Mouse (Mus musculus) thymus, postnatal 25 days (tissue): ENCODE measurements around the gene 0610030E20Rik.
A peak's percentile ranks its signal among the peaks of the same experiment; 100 is the strongest.

Experiments
- DNase-seq: peaks from one replicate; pipeline ENCODE4 v3.0.0; 2022

The 0610030E20Rik gene

DNA sequence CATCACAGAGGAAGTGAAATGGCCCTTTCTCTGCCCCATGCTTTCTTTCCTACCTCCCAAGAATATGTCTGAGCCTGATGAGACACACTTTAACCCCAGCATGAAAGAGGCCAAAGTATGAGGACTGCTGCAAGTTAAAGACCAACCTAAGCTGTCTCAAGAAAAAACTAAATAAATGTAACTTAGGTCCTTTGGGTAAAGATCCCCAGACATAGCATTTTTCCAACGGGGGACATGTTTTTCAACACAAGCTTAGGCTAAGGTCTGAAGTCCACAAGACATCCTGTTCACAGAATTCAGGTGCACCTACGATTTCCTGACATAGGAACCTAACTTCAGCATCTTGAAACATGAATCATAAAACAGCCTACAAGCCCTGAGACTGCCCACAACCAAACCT lies 3.1 kb downstream of the 0610030E20Rik start:
- DNase-seq, result no peak

GRCm38 (mm10) chr6:72352636-72353405 lies 5.7 kb downstream of the 0610030E20Rik start:
- no peak for DNase-seq

- no peak for DNase-seq
Observed at GRCm38 (mm10) chr6:72354025-72354424, 6.9 kb downstream of the 0610030E20Rik start.

DNA sequence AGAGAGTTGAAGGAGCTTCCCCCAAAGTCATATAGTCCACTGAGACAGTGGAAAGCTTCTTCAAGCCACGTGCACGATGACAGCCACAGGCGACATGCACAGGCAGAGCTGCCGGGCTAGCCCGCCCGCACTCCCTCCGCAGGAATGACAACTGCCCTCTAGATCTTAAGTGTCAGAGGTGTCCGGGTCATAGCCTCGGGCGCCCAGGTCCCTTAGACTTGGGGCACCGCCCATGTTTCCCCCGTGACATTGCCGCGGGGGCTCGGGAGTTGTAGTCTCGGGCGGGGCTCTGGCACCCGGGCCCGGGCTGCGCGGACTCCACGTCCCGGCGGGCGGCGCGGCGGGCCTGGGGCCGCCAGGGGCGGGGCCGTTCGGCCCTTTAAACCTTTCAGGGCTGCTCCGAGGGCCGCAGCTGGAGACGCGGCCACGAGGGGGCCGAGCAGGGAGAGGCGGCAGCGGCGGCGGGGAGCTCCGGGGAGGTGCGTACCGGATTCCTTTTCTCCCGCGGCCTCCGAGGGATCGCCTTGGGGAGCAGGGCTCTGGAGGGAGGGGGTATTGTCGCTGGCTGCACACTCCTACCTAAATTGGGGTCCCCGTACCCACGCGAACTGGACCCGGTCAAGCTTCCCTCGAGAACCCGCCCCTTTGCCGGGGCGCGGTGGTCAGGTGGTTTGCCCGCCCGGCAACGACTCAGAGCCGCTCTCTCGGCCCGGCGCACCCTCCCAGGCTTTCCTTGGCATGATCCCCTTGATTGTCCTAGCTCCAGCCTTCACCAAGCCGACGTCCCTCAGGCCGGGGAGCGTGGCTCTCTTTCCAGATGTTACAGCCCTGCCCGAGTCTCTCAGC lies 8.2 kb downstream of the 0610030E20Rik start, which contains the start of gene Tmem150a:
Gene Tmem150a, plus strand, starts transcription at position 382 of the 846 bp plus-strand sequence.
- DNase-seq, result peak; percentile 36

- DNase-seq, result no peak
Observed at GRCm38 (mm10) chr6:72356001-72356532, 8.9 kb downstream of the 0610030E20Rik start.

GRCm38 (mm10) chr6:72357164-72358079 lies 10.3 kb downstream of the 0610030E20Rik start:
- no peak for DNase-seq

DNA sequence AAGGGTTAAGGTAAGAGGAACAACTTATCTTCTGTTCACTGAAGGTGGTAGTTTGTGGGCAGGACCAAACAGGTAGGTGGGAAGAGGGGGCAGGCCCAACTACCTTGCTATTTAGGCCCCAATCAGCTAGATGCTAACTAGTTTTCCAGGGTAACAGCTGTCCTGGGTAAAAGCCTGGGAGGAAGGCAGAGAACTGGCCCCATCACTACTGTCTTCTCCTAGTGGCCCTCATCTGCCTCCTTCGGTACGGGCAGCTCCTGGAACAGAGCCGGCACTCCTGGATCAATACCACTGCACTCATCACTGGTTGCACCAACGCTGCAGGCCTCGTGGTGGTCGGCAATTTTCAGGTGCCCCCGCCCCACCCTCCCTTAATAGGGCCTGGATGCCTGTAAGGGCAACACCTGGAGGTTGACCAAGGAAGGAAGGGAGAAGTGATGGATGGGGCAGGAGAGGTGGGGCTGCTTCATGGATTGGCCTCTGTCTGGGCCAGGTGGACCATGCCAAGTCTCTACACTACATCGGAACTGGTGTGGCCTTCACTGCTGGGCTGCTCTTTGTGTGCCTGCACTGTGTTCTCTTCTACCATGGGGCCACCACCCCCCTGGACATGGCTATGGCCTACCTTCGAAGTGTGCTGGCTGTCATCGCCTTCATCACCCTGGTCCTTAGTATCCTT lies 11.1 kb downstream of the 0610030E20Rik start:
- DNase-seq, result no peak

- no peak for DNase-seq
Observed at GRCm38 (mm10) chr6:72359343-72359742, 12.2 kb downstream of the 0610030E20Rik start.

DNA sequence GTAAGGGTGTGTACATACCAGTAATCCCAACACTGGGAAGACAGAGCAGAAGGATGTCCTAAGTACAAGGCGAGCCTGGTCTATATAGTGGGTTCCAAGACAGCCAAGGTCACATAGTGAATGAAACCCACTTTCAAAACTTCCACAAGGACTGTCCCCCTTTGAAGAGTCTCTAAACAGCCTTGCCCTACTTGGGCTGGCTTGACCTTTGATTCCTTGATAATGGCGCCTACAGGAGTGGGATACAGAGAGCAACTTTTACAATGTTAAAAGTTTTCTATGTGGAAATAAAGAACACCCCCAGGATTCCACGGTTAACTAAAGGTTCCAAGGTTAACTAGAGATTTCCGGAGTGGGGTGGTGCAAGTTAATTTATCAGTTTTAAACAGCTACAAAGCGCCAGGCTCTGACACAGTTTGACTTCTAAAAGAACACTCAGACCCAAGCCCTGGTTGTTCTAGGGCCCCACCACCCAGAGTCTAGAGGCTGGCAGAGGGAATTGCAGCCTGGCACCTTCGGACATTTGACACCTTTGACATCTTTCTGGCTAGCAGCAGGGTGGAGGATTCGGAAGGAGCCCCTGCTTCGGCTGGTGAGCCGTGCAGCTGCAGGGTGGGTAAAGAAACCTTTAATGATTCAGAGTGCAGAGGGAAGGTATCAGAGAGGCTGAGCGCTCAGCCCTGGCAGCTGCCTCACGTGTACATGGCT lies 12.9 kb downstream of the 0610030E20Rik start:
- DNase-seq, result no peak

DNA sequence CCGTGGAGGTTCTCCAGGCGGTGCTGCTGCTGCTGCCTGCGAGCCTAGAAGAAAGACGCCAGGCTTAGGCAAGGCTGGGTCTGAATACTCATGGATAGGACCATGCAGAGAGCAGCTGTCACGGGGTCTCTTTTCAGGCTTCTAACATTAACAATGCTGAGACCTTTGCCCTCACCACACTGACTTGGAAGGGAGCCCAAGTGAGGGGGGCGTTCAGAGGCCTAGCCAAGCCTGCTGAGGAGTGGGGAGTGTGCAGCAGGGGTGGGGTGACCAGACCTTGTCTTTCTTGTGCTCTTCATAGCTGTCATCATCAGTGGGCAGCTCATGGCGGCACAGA lies 13.4 kb downstream of the 0610030E20Rik start:
- DNase-seq, result no peak

GRCm38 (mm10) chr6:72361121-72361551 lies 14.0 kb downstream of the 0610030E20Rik start:
- DNase-seq, result no peak

- peak; percentile 95 for DNase-seq
Observed at GRCm38 (mm10) chr6:72362132-72363028, 15.3 kb downstream of the 0610030E20Rik start.

- DNase-seq, result no peak
Observed at GRCm38 (mm10) chr6:72364009-72364408, 16.9 kb downstream of the 0610030E20Rik start.

GRCm38 (mm10) chr6:72364985-72365384 lies 17.9 kb downstream of the 0610030E20Rik start:
- DNase-seq, result no peak

GRCm38 (mm10) chr6:72366304-72366703 lies 19.2 kb downstream of the 0610030E20Rik start:
- no peak for DNase-seq

GRCm38 (mm10) chr6:72366844-72367443 lies 19.8 kb downstream of the 0610030E20Rik start, which contains the start of gene Rnf181:
Gene Rnf181 (minus strand): TSS chr6:72366956.
- DNase-seq, result no peak

GRCm38 (mm10) chr6:72367460-72367974 lies 20.4 kb downstream of the 0610030E20Rik start:
- no peak for DNase-seq

DNA sequence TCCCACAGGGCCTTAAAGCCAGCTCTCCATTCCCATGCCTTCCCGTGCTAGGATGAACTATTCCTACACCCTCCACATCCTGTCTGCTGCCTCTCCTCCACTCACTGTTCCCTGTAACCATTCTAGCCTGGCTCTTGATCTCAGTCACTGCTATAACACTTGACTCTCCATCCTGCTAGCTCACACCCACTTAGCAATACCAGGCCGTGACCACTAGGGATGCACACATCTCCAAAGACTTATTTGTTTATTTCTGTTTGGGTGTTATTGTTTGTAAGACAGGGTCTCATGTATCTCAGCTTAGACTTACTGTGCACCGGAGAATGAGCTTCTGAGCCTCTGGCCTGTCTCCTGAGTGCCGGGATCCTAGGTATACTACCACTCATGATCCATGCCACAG lies 22.4 kb downstream of the 0610030E20Rik start:
- DNase-seq, result no peak

DNA sequence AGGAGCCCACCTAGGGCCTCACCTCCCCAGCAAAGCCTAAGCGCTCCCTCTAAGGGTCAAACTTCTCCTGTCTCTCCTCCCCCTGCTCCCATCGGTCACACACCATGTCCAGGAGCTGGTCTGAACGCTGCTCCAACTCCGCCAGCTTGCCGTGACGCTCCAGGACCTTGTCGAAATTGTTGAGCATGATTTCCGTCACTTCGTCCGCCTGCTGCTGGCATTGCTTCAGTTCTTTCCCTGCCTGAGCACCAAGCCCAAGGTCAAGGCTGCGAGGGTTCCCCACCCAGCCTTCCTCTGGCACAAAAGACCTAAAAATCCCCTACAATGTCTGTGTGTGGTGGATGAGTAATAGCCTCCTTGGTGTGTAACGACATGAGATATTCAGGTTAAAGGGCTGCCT lies 23.0 kb downstream of the 0610030E20Rik start:
- no peak for DNase-seq
